Mouse (Mus musculus) erythroblast, embryonic 14.5 days (primary cell): ENCODE results near the gene Olfr1458.

Experiments
- GATA1 ChIP-seq: IDR thresholded peaks from 2 replicates; pipeline ENCODE4 v1.6.1; 2012; ENCODE audit warnings: low read length, inconsistent platforms, mixed read lengths
- TAL1 ChIP-seq: IDR thresholded peaks from 3 replicates; pipeline ENCODE4 v1.6.1; 2012; ENCODE audit warnings: low read length, inconsistent platforms, mixed read lengths

GRCm38 (mm10) chr19:13149449-13149848 is 42.9 kb upstream of the Olfr1458 start, which contains the start of gene Olfr1459:
- TF ChIP-seq GATA1 (no peak), TAL1 (no peak)
